Mouse (Mus musculus): Measurements from ENCODE around the gene Gm45808. TPM values are rescaled to one million over a fixed set of nuclear protein-coding genes. Genes with fewer than 3 reads are reported as not detected.

Gene Gm45808
- polyA plus RNA-seq (2014; fragmentation: Illumina TruSeq; extraction: RNeasy Lipid Tissue Mini Kit (QIAGEN cat#74804); ENCODE audit: insufficient read depth, low read depth, low replicate concordance) = not detected

GRCm38 (mm10) chr7:45486761-45487415 lies at the start of gene Gm45808:
Gene Gm45808, minus strand, starts transcription at chr7:45486811.

DNA sequence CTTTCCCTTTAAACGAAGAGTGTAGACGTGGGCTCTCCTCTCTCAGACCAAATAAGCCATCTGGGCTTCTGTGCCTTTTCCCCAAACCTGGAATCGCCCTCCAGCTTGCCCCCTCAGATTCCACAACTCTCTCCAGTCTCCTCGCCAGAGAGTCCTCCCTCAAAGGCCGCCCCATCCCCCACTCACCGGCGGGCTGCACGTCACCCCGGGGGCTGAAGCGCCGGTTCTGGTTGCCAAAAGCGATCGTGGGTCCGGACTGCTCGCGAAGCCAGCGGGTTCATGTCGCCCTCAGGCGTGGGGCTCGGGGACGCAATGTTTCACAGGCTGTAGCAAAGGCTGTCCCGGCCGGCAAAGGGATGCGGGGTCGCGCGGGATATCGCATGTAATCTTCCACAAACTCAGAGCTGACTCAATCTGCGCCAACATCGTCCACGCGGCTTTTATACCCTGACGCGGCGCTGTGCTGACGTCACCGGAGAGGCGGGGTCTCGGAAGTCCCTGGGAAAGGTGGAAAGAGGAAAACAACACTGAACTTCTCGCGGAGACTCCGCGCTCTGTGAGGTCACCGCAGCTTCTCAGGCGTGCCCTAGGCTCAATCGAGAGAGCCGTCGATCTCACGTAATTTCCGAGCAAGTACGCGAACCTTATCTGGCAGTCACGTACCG lies 39.3 kb upstream of the Gm45808 start, which contains the start of the genes Ppp1r15a and Plekha4:
Gene Ppp1r15a (minus strand): TSS at position 460 of the 665 bp plus-strand sequence.
Gene Plekha4 (plus strand): TSS at position 522 of the 665 bp plus-strand sequence.

GRCm38 (mm10) chr7:45509912-45510787 lies 23.5 kb upstream of the Gm45808 start, which contains the start of gene Nucb1:
Gene Nucb1, minus strand, starts transcription at chr7:45510406.

GRCm38 (mm10) chr7:45488293-45489204 lies 1.9 kb upstream of the Gm45808 start, which contains the start of gene Dhdh:
Gene Dhdh, minus strand, starts transcription at chr7:45488805.

GRCm38 (mm10) chr7:45481374-45481927 lies 5.2 kb downstream of the Gm45808 start, which contains the start of gene Tulp2:
Gene Tulp2, plus strand, starts transcription at chr7:45481877.

DNA sequence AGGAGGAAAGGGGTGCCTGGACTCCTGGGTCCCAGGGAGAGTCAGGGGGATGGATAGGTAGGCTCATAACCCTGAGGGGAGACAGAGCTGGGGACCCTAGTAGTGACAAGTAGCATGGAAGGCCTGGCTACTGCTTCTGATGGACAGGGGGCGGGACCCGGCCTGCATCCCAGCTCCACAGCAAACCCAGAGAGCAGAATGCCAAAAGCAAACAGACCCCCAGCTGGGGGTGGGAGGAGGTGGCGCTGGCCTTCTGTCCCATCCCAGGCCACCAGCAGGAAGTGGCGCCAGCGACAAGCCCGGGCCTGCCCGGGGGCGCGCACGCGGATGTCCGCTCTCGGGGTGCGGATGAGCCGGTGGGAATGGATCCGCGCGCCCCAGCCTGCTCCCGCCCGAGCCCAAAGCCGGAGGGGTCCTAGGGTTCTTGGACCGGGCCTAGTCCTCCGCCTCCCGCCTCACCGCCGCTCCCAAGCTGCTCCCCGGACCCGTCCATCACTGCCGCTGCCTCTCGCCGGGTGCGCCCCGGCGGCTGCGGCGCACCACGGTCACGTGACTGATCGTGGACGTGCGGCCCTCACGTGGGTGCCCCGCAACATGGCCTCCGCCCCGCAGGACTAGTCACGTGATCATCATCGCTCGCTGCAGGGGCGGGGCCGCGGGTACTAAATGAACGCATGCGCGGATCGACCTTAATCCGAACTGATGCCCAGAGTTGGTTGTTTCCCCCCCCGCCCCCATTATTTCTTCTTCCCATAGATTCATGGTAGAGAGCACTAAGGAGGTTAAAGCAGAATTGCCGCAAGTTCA lies 20.1 kb downstream of the Gm45808 start, which contains the start of gene Bax:
Gene Bax (minus strand): TSS at position 616 of the 807 bp plus-strand sequence.

DNA sequence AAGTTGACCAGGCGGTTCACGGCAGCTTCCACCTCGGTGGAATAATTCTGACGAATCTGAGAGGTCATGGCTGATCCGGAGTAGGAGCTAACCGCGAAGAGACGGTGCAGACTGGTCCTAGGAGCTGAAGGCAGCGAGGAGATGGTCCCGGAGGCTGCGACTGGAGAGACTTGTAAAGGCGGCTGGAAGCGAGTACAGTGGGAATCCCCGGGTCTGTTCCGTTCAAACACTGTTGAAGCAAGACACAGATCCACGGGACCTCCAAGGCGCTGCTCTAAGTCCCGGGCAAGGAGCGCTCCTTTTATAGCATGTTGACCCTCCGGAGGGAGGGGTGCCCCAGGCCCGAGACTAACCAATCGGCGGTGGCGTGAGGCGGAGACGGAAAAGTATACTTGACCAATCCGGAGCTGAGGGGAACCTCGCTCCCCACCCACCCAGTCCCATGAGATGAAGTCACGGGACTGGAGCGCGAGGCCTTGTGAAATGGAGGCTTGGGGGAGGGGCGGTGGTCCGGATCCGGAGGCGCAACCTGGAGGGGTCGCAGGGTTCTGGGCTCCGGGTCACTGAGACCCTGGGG lies 27.0 kb downstream of the Gm45808 start, which contains the start of gene Ftl1:
Gene Ftl1 (minus strand): TSS at position 321 of the 577 bp plus-strand sequence.

GRCm38 (mm10) chr7:45437521-45438276 lies 48.9 kb downstream of the Gm45808 start, which contains the start of gene Ruvbl2:
Gene Ruvbl2, minus strand, starts transcription at chr7:45438096.

GRCm38 (mm10) chr7:45434203-45435015 lies 52.2 kb downstream of the Gm45808 start, which contains the start of gene Gys1:
Gene Gys1, plus strand, starts transcription at chr7:45434844.

GRCm38 (mm10) chr7:45420615-45420919 lies 66.0 kb downstream of the Gm45808 start, which contains the start of gene Lhb:
Gene Lhb, plus strand, starts transcription at chr7:45420820.

Other genes with a start within 250 kb of the Gm45808 start
- gene Cd37, start 247.7 kb downstream of the Gm45808 start, polyA plus RNA-seq (2014; fragmentation: Illumina TruSeq; extraction: RNeasy Lipid Tissue Mini Kit (QIAGEN cat#74804); ENCODE audit: insufficient read depth, low read depth, low replicate concordance) = 36.3 TPM
- not detected for gene Slc6a16, start 245.7 kb downstream of the Gm45808 start, polyA plus RNA-seq (2014; fragmentation: Illumina TruSeq; extraction: RNeasy Lipid Tissue Mini Kit (QIAGEN cat#74804); ENCODE audit: insufficient read depth, low read depth, low replicate concordance)
- gene Slc6a21, start 209.3 kb downstream of the Gm45808 start, polyA plus RNA-seq (2014; fragmentation: Illumina TruSeq; extraction: RNeasy Lipid Tissue Mini Kit (QIAGEN cat#74804); ENCODE audit: insufficient read depth, low read depth, low replicate concordance) = not detected
- gene Trpm4, start 153.0 kb downstream of the Gm45808 start, polyA plus RNA-seq (2014; fragmentation: Illumina TruSeq; extraction: RNeasy Lipid Tissue Mini Kit (QIAGEN cat#74804); ENCODE audit: insufficient read depth, low read depth, low replicate concordance) = 26.8 TPM
- 4.6 TPM for gene Hrc, start 151.5 kb downstream of the Gm45808 start, polyA plus RNA-seq (2014; fragmentation: Illumina TruSeq; extraction: RNeasy Lipid Tissue Mini Kit (QIAGEN cat#74804); ENCODE audit: insufficient read depth, low read depth, low replicate concordance)
- gene Ppfia3, start 119.8 kb downstream of the Gm45808 start, polyA plus RNA-seq (2014; fragmentation: Illumina TruSeq; extraction: RNeasy Lipid Tissue Mini Kit (QIAGEN cat#74804); ENCODE audit: insufficient read depth, low read depth, low replicate concordance) = 0.80 TPM
- not detected for gene Lin7b, start 116.2 kb downstream of the Gm45808 start, polyA plus RNA-seq (2014; fragmentation: Illumina TruSeq; extraction: RNeasy Lipid Tissue Mini Kit (QIAGEN cat#74804); ENCODE audit: insufficient read depth, low read depth, low replicate concordance)
- gene Snrnp70, start 91.1 kb downstream of the Gm45808 start, polyA plus RNA-seq (2014; fragmentation: Illumina TruSeq; extraction: RNeasy Lipid Tissue Mini Kit (QIAGEN cat#74804); ENCODE audit: insufficient read depth, low read depth, low replicate concordance) = 123 TPM
- not detected for gene Kcna7, start 81.2 kb downstream of the Gm45808 start, polyA plus RNA-seq (2014; fragmentation: Illumina TruSeq; extraction: RNeasy Lipid Tissue Mini Kit (QIAGEN cat#74804); ENCODE audit: insufficient read depth, low read depth, low replicate concordance)
- gene Ntf5, start 73.1 kb downstream of the Gm45808 start, polyA plus RNA-seq (2014; fragmentation: Illumina TruSeq; extraction: RNeasy Lipid Tissue Mini Kit (QIAGEN cat#74804); ENCODE audit: insufficient read depth, low read depth, low replicate concordance) = 3.0 TPM
- gene Lhb, start 66.0 kb downstream of the Gm45808 start, polyA plus RNA-seq (2014; fragmentation: Illumina TruSeq; extraction: RNeasy Lipid Tissue Mini Kit (QIAGEN cat#74804); ENCODE audit: insufficient read depth, low read depth, low replicate concordance) = 5.9 TPM
- 8.9 TPM for gene Gys1, start 52.0 kb downstream of the Gm45808 start, polyA plus RNA-seq (2014; fragmentation: Illumina TruSeq; extraction: RNeasy Lipid Tissue Mini Kit (QIAGEN cat#74804); ENCODE audit: insufficient read depth, low read depth, low replicate concordance)
- 33.3 TPM for gene Ruvbl2, start 48.7 kb downstream of the Gm45808 start, polyA plus RNA-seq (2014; fragmentation: Illumina TruSeq; extraction: RNeasy Lipid Tissue Mini Kit (QIAGEN cat#74804); ENCODE audit: insufficient read depth, low read depth, low replicate concordance)
- gene Ftl1, start 26.9 kb downstream of the Gm45808 start, polyA plus RNA-seq (2014; fragmentation: Illumina TruSeq; extraction: RNeasy Lipid Tissue Mini Kit (QIAGEN cat#74804); ENCODE audit: insufficient read depth, low read depth, low replicate concordance) = 2,902 TPM
- 93.3 TPM for gene Bax, start 19.9 kb downstream of the Gm45808 start, polyA plus RNA-seq (2014; fragmentation: Illumina TruSeq; extraction: RNeasy Lipid Tissue Mini Kit (QIAGEN cat#74804); ENCODE audit: insufficient read depth, low read depth, low replicate concordance)
- gene Tulp2, start 4.9 kb downstream of the Gm45808 start, polyA plus RNA-seq (2014; fragmentation: Illumina TruSeq; extraction: RNeasy Lipid Tissue Mini Kit (QIAGEN cat#74804); ENCODE audit: insufficient read depth, low read depth, low replicate concordance) = not detected
- 5.0 TPM for gene Dhdh, start 2.0 kb upstream of the Gm45808 start, polyA plus RNA-seq (2014; fragmentation: Illumina TruSeq; extraction: RNeasy Lipid Tissue Mini Kit (QIAGEN cat#74804); ENCODE audit: insufficient read depth, low read depth, low replicate concordance)
- 134 TPM for gene Nucb1, start 23.6 kb upstream of the Gm45808 start, polyA plus RNA-seq (2014; fragmentation: Illumina TruSeq; extraction: RNeasy Lipid Tissue Mini Kit (QIAGEN cat#74804); ENCODE audit: insufficient read depth, low read depth, low replicate concordance)
- 62.8 TPM for gene Ppp1r15a, start 39.5 kb upstream of the Gm45808 start, polyA plus RNA-seq (2014; fragmentation: Illumina TruSeq; extraction: RNeasy Lipid Tissue Mini Kit (QIAGEN cat#74804); ENCODE audit: insufficient read depth, low read depth, low replicate concordance)
- gene Plekha4, start 39.5 kb upstream of the Gm45808 start, polyA plus RNA-seq (2014; fragmentation: Illumina TruSeq; extraction: RNeasy Lipid Tissue Mini Kit (QIAGEN cat#74804); ENCODE audit: insufficient read depth, low read depth, low replicate concordance) = 5.7 TPM
- 0.54 TPM for gene Hsd17b14, start 68.1 kb upstream of the Gm45808 start, polyA plus RNA-seq (2014; fragmentation: Illumina TruSeq; extraction: RNeasy Lipid Tissue Mini Kit (QIAGEN cat#74804); ENCODE audit: insufficient read depth, low read depth, low replicate concordance)
- gene Bcat2, start 83.3 kb upstream of the Gm45808 start, polyA plus RNA-seq (2014; fragmentation: Illumina TruSeq; extraction: RNeasy Lipid Tissue Mini Kit (QIAGEN cat#74804); ENCODE audit: insufficient read depth, low read depth, low replicate concordance) = 43.0 TPM
- not detected for gene Fgf21, start 128.7 kb upstream of the Gm45808 start, polyA plus RNA-seq (2014; fragmentation: Illumina TruSeq; extraction: RNeasy Lipid Tissue Mini Kit (QIAGEN cat#74804); ENCODE audit: insufficient read depth, low read depth, low replicate concordance)
- not detected for gene Fut1, start 130.5 kb upstream of the Gm45808 start, polyA plus RNA-seq (2014; fragmentation: Illumina TruSeq; extraction: RNeasy Lipid Tissue Mini Kit (QIAGEN cat#74804); ENCODE audit: insufficient read depth, low read depth, low replicate concordance)
- 0.38 TPM for gene Izumo1, start 135.0 kb upstream of the Gm45808 start, polyA plus RNA-seq (2014; fragmentation: Illumina TruSeq; extraction: RNeasy Lipid Tissue Mini Kit (QIAGEN cat#74804); ENCODE audit: insufficient read depth, low read depth, low replicate concordance)
- gene Rasip1, start 140.7 kb upstream of the Gm45808 start, polyA plus RNA-seq (2014; fragmentation: Illumina TruSeq; extraction: RNeasy Lipid Tissue Mini Kit (QIAGEN cat#74804); ENCODE audit: insufficient read depth, low read depth, low replicate concordance) = 47.4 TPM
- gene Mamstr, start 153.2 kb upstream of the Gm45808 start, polyA plus RNA-seq (2014; fragmentation: Illumina TruSeq; extraction: RNeasy Lipid Tissue Mini Kit (QIAGEN cat#74804); ENCODE audit: insufficient read depth, low read depth, low replicate concordance) = 1.9 TPM
- gene Fut2, start 179.6 kb upstream of the Gm45808 start, polyA plus RNA-seq (2014; fragmentation: Illumina TruSeq; extraction: RNeasy Lipid Tissue Mini Kit (QIAGEN cat#74804); ENCODE audit: insufficient read depth, low read depth, low replicate concordance) = 0.20 TPM
- gene Ntn5, start 197.2 kb upstream of the Gm45808 start, polyA plus RNA-seq (2014; fragmentation: Illumina TruSeq; extraction: RNeasy Lipid Tissue Mini Kit (QIAGEN cat#74804); ENCODE audit: insufficient read depth, low read depth, low replicate concordance) = 0.75 TPM
- gene Sec1, start 207.6 kb upstream of the Gm45808 start, polyA plus RNA-seq (2014; fragmentation: Illumina TruSeq; extraction: RNeasy Lipid Tissue Mini Kit (QIAGEN cat#74804); ENCODE audit: insufficient read depth, low read depth, low replicate concordance) = 0.90 TPM
- gene Car11, start 213.0 kb upstream of the Gm45808 start, polyA plus RNA-seq (2014; fragmentation: Illumina TruSeq; extraction: RNeasy Lipid Tissue Mini Kit (QIAGEN cat#74804); ENCODE audit: insufficient read depth, low read depth, low replicate concordance) = 1.7 TPM
- 6.5 TPM for gene Dbp, start 218.3 kb upstream of the Gm45808 start, polyA plus RNA-seq (2014; fragmentation: Illumina TruSeq; extraction: RNeasy Lipid Tissue Mini Kit (QIAGEN cat#74804); ENCODE audit: insufficient read depth, low read depth, low replicate concordance)
- gene Rpl18, start 228.6 kb upstream of the Gm45808 start, polyA plus RNA-seq (2014; fragmentation: Illumina TruSeq; extraction: RNeasy Lipid Tissue Mini Kit (QIAGEN cat#74804); ENCODE audit: insufficient read depth, low read depth, low replicate concordance) = 1,283 TPM
- 16.2 TPM for gene Sphk2, start 231.2 kb upstream of the Gm45808 start, polyA plus RNA-seq (2014; fragmentation: Illumina TruSeq; extraction: RNeasy Lipid Tissue Mini Kit (QIAGEN cat#74804); ENCODE audit: insufficient read depth, low read depth, low replicate concordance)
- 3.8 TPM for gene Fam83e, start 234.4 kb upstream of the Gm45808 start, polyA plus RNA-seq (2014; fragmentation: Illumina TruSeq; extraction: RNeasy Lipid Tissue Mini Kit (QIAGEN cat#74804); ENCODE audit: insufficient read depth, low read depth, low replicate concordance)
- gene Spaca4, start 239.0 kb upstream of the Gm45808 start, polyA plus RNA-seq (2014; fragmentation: Illumina TruSeq; extraction: RNeasy Lipid Tissue Mini Kit (QIAGEN cat#74804); ENCODE audit: insufficient read depth, low read depth, low replicate concordance) = not detected

Data from lung, adult 10 weeks (tissue).